Mouse (Mus musculus): ENCODE measurements around the gene Tdgf1.

- no peak for TF ChIP-seq TBP (conservative IDR thresholded peaks at IDR 0.05; ENCODE audit: low read depth, low read length)
- TF ChIP-seq CTCF (conservative IDR thresholded peaks at IDR 0.05 in 1 of 2, IDR thresholded peaks at IDR 0.05 in 1 of 2; ENCODE audit: low read depth in 2 of 2, low read length in 2 of 2), result no peak
- no peak for TF ChIP-seq ZMIZ1 (IDR thresholded peaks at IDR 0.05; ENCODE audit: low read depth, low read length)
- no peak for TF ChIP-seq MAFK (IDR thresholded peaks at IDR 0.05; ENCODE audit: insufficient replicate concordance, low read length)
- TF ChIP-seq UBTF (IDR thresholded peaks at IDR 0.05; ENCODE audit: low read depth, low read length), result no peak
- no peak for TF ChIP-seq ZNF384 (IDR thresholded peaks at IDR 0.05; ENCODE audit: low read depth, low read length)
- TF ChIP-seq POLR2A (IDR thresholded peaks at IDR 0.05; ENCODE audit: low read depth, low read length), result no peak
These were observed 54.7 kb downstream of the Tdgf1 start for GRCm38 (mm10) chr9:110891077-110891828.

Data from CH12.LX (cell line).